Mouse (Mus musculus): ENCODE results near the gene Pacsin2. TPM values are rescaled to one million over a fixed set of nuclear protein-coding genes. Genes with fewer than 3 reads are reported as not detected.

Gene Pacsin2
- total and polyA plus RNA-seq, 3 experiments, result 48.4 to 85.5 (median 53.7) TPM

DNA sequence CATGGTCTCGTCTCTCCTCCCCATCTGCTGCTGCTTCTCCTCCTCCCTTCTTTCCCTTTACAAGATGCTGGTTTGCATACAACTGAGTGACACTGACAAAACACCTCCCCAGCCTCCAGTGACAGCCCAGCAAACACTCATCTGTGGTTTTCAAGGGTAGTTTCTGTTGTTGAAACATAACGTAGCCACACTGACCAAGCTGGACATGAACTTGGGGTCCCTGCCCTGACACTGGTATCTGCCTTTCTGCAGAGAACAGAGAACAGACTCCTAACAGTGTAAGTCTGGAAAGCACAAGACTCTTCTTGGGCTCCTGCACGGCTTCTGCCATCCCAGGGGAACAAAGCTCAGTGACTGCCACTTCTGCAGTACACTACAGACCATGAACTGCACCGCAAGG, 29.7 kb downstream of the Pacsin2 start (continued):
- TF ChIP-seq SIN3A (IDR thresholded peaks at IDR 0.05; ENCODE audit: low read length) (peak; percentile 76), BHLHE40 (IDR thresholded peaks at IDR 0.05; ENCODE audit: low read depth, low read length) (peak; percentile 46; the same call in 1 of the 2 replicates), RAD21 (IDR thresholded peaks at IDR 0.05; ENCODE audit: low read depth, low read length) (no peak), MAX (IDR thresholded peaks at IDR 0.05; ENCODE audit: low read length) (peak; percentile 39), ZMIZ1 (IDR thresholded peaks at IDR 0.05; ENCODE audit: low read depth, low read length) (peak; percentile 62)

DNA sequence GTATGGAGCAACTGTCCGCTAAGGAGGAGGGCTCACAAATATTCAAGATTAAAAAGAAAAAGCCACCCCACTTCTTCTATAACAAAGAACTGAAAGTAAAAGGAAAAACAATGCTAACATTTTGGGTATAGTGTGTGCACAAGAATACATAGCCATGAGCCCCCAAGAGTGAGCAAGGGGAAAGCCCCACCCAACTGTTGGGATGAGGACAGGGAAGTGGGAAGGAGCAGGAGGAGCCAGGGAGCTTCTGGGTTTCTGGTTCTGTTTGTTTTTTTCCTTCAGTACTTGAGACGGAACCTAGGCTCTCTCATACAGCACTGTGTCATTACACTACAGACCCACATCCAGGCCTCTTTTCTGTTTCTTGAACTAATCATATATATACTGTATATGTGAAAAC, 31.1 kb downstream of the Pacsin2 start:
- peak overlapping the region; percentile 72 for H3K9ac ChIP-seq (ENCODE audit: insufficient read depth, low read depth)
- dilution Hi-C loops (cut with MboI; ENCODE audit: extremely low pct_ligation_motif_present, extremely low pct_unique_long_range_greater_than_20kb, low sequenced_read_pairs) (no loop called here), in situ Hi-C loops (cut with MboI; ENCODE audit: low pct_ligation_motif_present, low pct_unique_long_range_greater_than_20kb, low sequenced_read_pairs) (no loop called here)
- H3K9me3 ChIP-seq (replicated peaks; ENCODE audit: low read length), result no peaks in the 10 kb centered on the region
- H3K36me3 ChIP-seq (replicated peaks in 1 of 2; ENCODE audit: control insufficient read depth in 1 of 2, insufficient read depth in 1 of 2, low read length in 1 of 2), result no peaks in the 10 kb centered on the region
- peaks cover 29% of the 10 kb centered on the region for H3K79me2 ChIP-seq (replicated peaks; ENCODE audit: control insufficient read depth, extremely low read depth, insufficient read depth, poor library complexity, severe bottlenecking)
- DNase-seq (ENCODE audit: extremely low read depth), result no peak
- no peak for TF ChIP-seq MYC (IDR thresholded peaks at IDR 0.05; ENCODE audit: low read depth, low read length)
- H3K4me1 ChIP-seq (ENCODE audit: control insufficient read depth in 1 of 2, insufficient read depth in 2 of 2), result peaks cover 27 to 75% of the 10 kb centered on the region in 2 experiments
- peak overlapping the region; percentile 45; the same call in 1 of the 2 replicates for H3K27ac ChIP-seq (ENCODE audit: insufficient read depth, low read depth)
- H3K4me2 ChIP-seq (ENCODE audit: insufficient read depth, low read depth, poor library complexity, severe bottlenecking), result peak overlapping the region; percentile 85
- H3K4me3 ChIP-seq (replicated peaks in 1 of 3; ENCODE audit: low read depth in 2 of 3, low read length in 2 of 3, poor library complexity in 1 of 3), result peak overlapping the region in 1 of 3 experiments; percentile 52
- H3K27me3 ChIP-seq (replicated peaks), result no peaks in the 10 kb centered on the region

DNA sequence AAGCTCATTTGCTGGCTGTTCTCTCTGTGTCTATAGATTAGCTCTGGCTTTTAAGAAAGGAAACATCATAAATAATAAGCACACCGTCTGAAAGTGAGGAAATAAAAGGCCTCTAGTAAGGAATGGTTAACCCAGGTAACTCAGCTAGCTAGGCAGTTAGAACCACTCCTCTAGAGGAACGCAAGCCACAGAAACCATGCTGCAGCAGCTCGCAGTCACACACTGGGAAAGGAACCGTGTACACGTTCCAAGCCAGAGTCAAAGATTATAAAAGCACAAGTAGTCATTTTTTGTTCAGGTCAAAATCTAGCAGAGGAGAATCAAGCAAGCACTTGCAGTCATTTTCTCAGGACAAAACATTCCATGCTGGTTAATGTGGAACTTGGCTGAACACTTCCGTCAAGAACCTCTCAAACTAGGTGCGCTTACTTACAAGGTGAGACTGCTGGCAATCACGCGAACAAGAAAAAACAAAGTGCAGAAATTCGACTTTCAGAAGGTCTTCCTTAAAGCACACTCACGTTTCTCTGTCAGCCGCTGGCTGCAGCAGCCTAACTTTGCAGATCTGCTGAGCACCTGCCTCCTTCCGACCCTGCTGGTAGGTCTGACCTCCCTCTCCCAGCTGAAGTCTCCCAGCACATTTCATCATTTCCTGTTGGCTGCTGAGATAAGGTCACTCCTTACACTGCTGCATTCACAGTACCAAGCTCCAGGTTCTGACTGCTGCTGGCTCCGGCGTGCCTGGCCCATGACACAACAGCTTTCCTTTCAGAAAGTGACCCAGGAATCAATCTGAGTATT, 32.0 kb downstream of the Pacsin2 start:
- Histone ChIP-seq H3K27me3 (replicated peaks) (no peaks in the 10 kb centered on the region), H3K36me3 (replicated peaks in 1 of 2; ENCODE audit: control insufficient read depth in 1 of 2, insufficient read depth in 1 of 2, low read length in 1 of 2) (peaks cover 0 to under 1% of the 10 kb centered on the region in 2 experiments), H3K27ac (ENCODE audit: insufficient read depth, low read depth) (peak overlapping the region; percentile 45), H3K4me2 (ENCODE audit: insufficient read depth, low read depth, poor library complexity, severe bottlenecking) (peak overlapping the region; percentile 85), H3K4me1 (ENCODE audit: control insufficient read depth in 1 of 2, insufficient read depth in 2 of 2) (peaks cover 27 to 80% of the 10 kb centered on the region in 2 experiments), H3K4me3 (replicated peaks in 1 of 3; ENCODE audit: low read depth in 2 of 3, low read length in 2 of 3, poor library complexity in 1 of 3) (peak overlapping the region; percentile 37 to 58 (median 52)), H3K79me2 (replicated peaks; ENCODE audit: control insufficient read depth, extremely low read depth, insufficient read depth, poor library complexity, severe bottlenecking) (peaks cover 29% of the 10 kb centered on the region), H3K9ac (ENCODE audit: insufficient read depth, low read depth) (peak overlapping the region; percentile 72), H3K9me3 (replicated peaks; ENCODE audit: low read length) (no peaks in the 10 kb centered on the region)
- peak; percentile 68 for DNase-seq (ENCODE audit: extremely low read depth)
- dilution Hi-C loops (cut with MboI; ENCODE audit: extremely low pct_ligation_motif_present, extremely low pct_unique_long_range_greater_than_20kb, low sequenced_read_pairs) (no loop called here), in situ Hi-C loops (cut with MboI; ENCODE audit: low pct_ligation_motif_present, low pct_unique_long_range_greater_than_20kb, low sequenced_read_pairs) (no loop called here)
- TF ChIP-seq E2F4 (IDR thresholded peaks at IDR 0.05; ENCODE audit: insufficient replicate concordance, low read depth, low read length) (no peak), MAX (IDR thresholded peaks at IDR 0.05; ENCODE audit: low read length) (peak; percentile 27), NELFE (IDR thresholded peaks at IDR 0.05; ENCODE audit: low read depth, low read length) (peak; percentile 59; the same call in 1 of the 2 replicates), ZKSCAN1 (IDR thresholded peaks at IDR 0.05; ENCODE audit: borderline replicate concordance, low read depth, low read length) (no peak), IRF4 (IDR thresholded peaks at IDR 0.05; ENCODE audit: low read depth, low read length) (peak; percentile 52; the same call in 1 of the 2 replicates), MEF2A (IDR thresholded peaks at IDR 0.05; ENCODE audit: borderline replicate concordance, low read depth, low read length) (no peak; the same call in 1 of the 2 replicates), ZC3H11A (IDR thresholded peaks at IDR 0.05; ENCODE audit: low read depth, low read length) (no peak), SMC3 (IDR thresholded peaks at IDR 0.05; ENCODE audit: low read depth, low read length) (no peak), PAX5 (IDR thresholded peaks at IDR 0.05; ENCODE audit: low read length) (no peak), CHD2 (IDR thresholded peaks at IDR 0.05; ENCODE audit: low read length) (0 out of 2 replicates have a peak, but pooled peaks have one; percentile 22), HCFC1 (IDR thresholded peaks at IDR 0.05; ENCODE audit: low read depth, low read length) (peak; percentile 26; the same call in 1 of the 2 replicates), MAZ (IDR thresholded peaks at IDR 0.05; ENCODE audit: low read depth, low read length) (peak; percentile 41; the same call in 1 of the 2 replicates), TCF12 (IDR thresholded peaks at IDR 0.05; ENCODE audit: low read depth, low read length) (peak; percentile 71; the same call in 1 of the 2 replicates), BHLHE40 (IDR thresholded peaks at IDR 0.05; ENCODE audit: low read depth, low read length) (peak; percentile 90), MXI1 (IDR thresholded peaks at IDR 0.05; ENCODE audit: low read depth, low read length) (peak; percentile 83), JUN (IDR thresholded peaks at IDR 0.05; ENCODE audit: insufficient read depth, low read depth, low read length) (no peak), MAFK (IDR thresholded peaks at IDR 0.05; ENCODE audit: insufficient replicate concordance, low read length) (no peak), KAT2A (IDR thresholded peaks at IDR 0.05; ENCODE audit: insufficient replicate concordance, low read length) (0 out of 2 replicates have a peak, but pooled peaks have one; percentile 11), RCOR1 (conservative IDR thresholded peaks at IDR 0.05; ENCODE audit: low read depth, low read length) (no peak), USF1 (IDR thresholded peaks at IDR 0.05; ENCODE audit: low read depth, low read length) (no peak), CHD1 (IDR thresholded peaks at IDR 0.05; ENCODE audit: low read depth, low read length) (peak; percentile 40; the same call in 1 of the 2 replicates), UBTF (IDR thresholded peaks at IDR 0.05; ENCODE audit: low read depth, low read length) (no peak), ZMIZ1 (IDR thresholded peaks at IDR 0.05; ENCODE audit: low read depth, low read length) (no peak), ZNF384 (IDR thresholded peaks at IDR 0.05; ENCODE audit: low read depth, low read length) (no peak)

All from CH12.LX (cell line).